Mouse (Mus musculus) forebrain, embryonic 13.5 days (tissue): ENCODE data around the gene Scnn1a. TPM values are rescaled to one million over a fixed set of nuclear protein-coding genes. Genes with fewer than 3 reads are reported as not detected.
A peak's percentile ranks its signal among the peaks of the same experiment; 100 is the strongest.
"Not testable (repeated sequence)": the region's sequence is repeated elsewhere in the genome, so short reads cannot be mapped to it uniquely, and the experiment has no call there.

Experiments used
- ATAC-seq: fragments of 200-750 bp; cut with Nextera tagmentation; 2 replicates; pipeline ENCODE4 v1.8.0; 2017
- H3K27ac ChIP-seq: fragments of 300-500 bp; sonication (generic); 2 replicates; pipeline ENCODE4 v1.5.1; 2015; ENCODE audit warnings: inconsistent platforms, mild to moderate bottlenecking, moderate library complexity
- H3K27me3 ChIP-seq: fragments of 300-500 bp; sonication (generic); 2 replicates; pipeline ENCODE4 v1.6.1; 2015; ENCODE audit warnings: mild to moderate bottlenecking, inconsistent platforms
- H3K36me3 ChIP-seq: fragments of 300-500 bp; sonication (generic); 2 replicates; pipeline ENCODE4 v1.6.1; 2015; ENCODE audit warnings: mild to moderate bottlenecking, inconsistent platforms; ENCODE audit not compliant: poor library complexity, severe bottlenecking
- H3K4me1 ChIP-seq: fragments of 300-500 bp; sonication (generic); 2 replicates; pipeline ENCODE4 v1.6.1; 2015; ENCODE audit warnings: inconsistent platforms
- H3K4me2 ChIP-seq: fragments of 300-500 bp; sonication (generic); 2 replicates; pipeline ENCODE4 v1.6.1; 2015; ENCODE audit warnings: inconsistent platforms, mild to moderate bottlenecking, moderate library complexity
- H3K4me3 ChIP-seq: fragments of 300-500 bp; sonication (generic); 2 replicates; pipeline ENCODE4 v1.5.1; 2015; ENCODE audit warnings: mild to moderate bottlenecking, inconsistent platforms
- H3K9ac ChIP-seq: fragments of 300-500 bp; sonication (generic); 2 replicates; pipeline ENCODE4 v1.6.1; 2015; ENCODE audit warnings: mild to moderate bottlenecking, inconsistent platforms
- H3K9me3 ChIP-seq: fragments of 300-500 bp; sonication (generic); replicated peaks from 2 replicates; pipeline ENCODE4 v1.6.1; 2016; ENCODE audit warnings: inconsistent platforms
- WGBS: fragments of 180-500 bp; shearing (Covaris S2); methylation state at CpG from one replicate; pipeline ENCODE4 v1.1.7; 2015; 5-methylcytosine and 5-hydroxymethylcytosine counted together
- polyA plus RNA-seq: library from polyadenylated mRNA; unstranded; fragments of >200 nt; fragmentation: Nextera tagmentation; extraction: Ambion mirVana; gene quantifications from 2 replicates; pipeline ENCODE4 v1.2.1, GENCODE M21; 2015

The Scnn1a gene
- polyA plus RNA-seq = 0.13 and 0.26 TPM in 2 replicates

- Histone ChIP-seq H3K27ac (no peak within 1 kb of the TSS), H3K9me3 (no peaks in the 10 kb centered on the region), H3K27me3 (peaks cover 41% of the 10 kb centered on the region), H3K4me3 (no peak within 1 kb of the TSS), H3K4me1 (peaks cover 6% of the 10 kb centered on the region; the same call in 1 of the 2 replicates), H3K36me3 (no peaks in the 10 kb centered on the region), H3K9ac (no peak within 1 kb of the TSS), H3K4me2 (no peak within 1 kb of the TSS)
- ATAC-seq = no peak
- 77% methylated on average over 1 of the region's 1 CpGs for WGBS
Measured at GRCm38 (mm10) chr6:125320323-125320722, at the start of gene Scnn1a. Gene Scnn1a (plus strand): TSS chr6:125320659.

DNA sequence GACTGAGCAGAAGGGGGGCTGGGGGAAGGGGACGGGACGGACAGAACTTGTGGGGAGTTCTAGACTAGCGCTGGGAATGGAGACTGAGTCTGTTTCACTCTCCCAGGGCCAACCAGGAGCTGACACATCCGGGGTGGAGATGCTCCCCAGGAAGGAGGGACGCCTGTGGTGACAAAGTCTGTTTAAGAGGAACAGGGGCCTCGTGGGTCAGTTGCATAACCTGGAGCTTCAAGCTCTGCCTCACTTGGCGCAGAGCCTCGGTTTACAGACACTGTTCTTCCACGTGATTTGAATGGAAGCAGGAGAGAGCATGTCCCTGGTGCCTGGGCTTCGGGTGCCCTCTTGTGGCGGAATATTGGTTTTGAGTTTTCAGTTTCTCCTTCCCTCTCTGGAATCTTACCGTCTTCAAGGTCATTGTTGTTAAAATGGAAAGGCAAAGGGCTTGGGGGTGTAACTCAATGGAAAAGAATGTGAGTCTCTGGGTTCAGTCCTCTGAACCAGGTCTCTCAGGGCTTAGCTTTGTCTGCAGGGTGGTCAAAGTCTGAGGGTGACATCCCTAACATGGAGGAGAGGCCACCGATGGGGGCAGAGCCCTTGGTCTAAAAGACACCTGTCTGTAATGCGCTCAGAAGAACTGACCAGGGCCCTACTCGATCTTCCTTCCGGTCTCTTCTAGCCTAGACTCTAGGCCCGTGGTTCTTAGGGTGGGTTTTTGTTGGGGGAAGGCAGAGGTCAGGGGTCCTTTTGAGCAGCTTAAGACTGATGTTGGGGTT is 48.8 kb upstream of the Scnn1a start:
- Histone ChIP-seq H3K9ac (peak overlapping the region; percentile 50; the same call in 1 of the 2 replicates), H3K27me3 (0 out of 2 replicates have a peak, but pooled peaks cover 3% of the 10 kb centered on the region), H3K4me3 (peak overlapping the region; percentile 7; the same call in 1 of the 2 replicates), H3K27ac (no peak overlapping the region), H3K36me3 (no peaks in the 10 kb centered on the region), H3K4me2 (peak overlapping the region; percentile 50), H3K4me1 (peaks cover 3% of the 10 kb centered on the region; the same call in 1 of the 2 replicates), H3K9me3 (no peaks in the 10 kb centered on the region)
- 18% methylated on average over 17 of the region's 17 CpGs for WGBS
- peak; percentile 95 for ATAC-seq

- no peak overlapping the region for H3K27ac ChIP-seq
- H3K4me2 ChIP-seq = no peak overlapping the region
- ATAC-seq = no peak
- 77% methylated on average over 10 of the region's 10 CpGs for WGBS
- no peak overlapping the region for H3K9ac ChIP-seq
- H3K9me3 ChIP-seq = no peaks in the 10 kb centered on the region
- 0 out of 2 replicates have a peak, but pooled peaks cover 3% of the 10 kb centered on the region for H3K27me3 ChIP-seq
- H3K4me1 ChIP-seq = peaks cover 3% of the 10 kb centered on the region; the same call in 1 of the 2 replicates
- no peaks in the 10 kb centered on the region for H3K36me3 ChIP-seq
- H3K4me3 ChIP-seq = no peak overlapping the region
Measured at GRCm38 (mm10) chr6:125272228-125272785, 48.2 kb upstream of the Scnn1a start.

DNA sequence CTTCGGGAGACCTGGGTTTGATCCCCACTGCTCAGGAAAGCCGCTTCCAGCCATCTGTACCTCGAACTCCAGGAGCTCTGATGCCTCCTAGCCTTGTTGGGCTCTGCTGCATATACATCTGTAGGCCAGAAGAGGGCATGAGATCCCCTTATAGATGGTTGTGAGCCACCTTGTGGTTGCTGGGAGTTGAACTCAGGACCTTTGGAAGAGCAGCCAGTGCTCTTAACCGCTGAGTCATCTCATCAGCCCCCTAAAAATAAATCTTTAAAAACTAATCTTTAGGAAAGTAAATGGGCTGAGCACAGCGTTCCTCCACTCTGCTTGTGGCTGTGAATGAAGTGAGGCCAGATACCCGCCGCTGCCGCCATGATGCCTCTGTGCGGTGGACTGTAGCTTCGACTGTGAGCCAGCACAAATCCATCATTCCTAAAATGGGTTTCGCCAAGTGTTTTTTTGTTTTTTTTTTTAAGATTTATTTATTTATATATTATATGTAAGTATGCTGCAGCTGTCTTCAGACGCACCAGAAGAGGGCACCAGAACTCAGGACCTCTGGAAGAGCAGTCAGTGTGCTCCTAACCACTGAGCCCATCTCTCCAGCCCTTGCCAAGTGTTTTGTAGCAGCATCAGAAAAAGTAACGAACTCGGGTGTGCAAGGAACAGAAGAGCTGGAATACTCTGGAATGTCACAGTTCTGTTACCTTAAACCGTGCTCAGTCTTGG is 45.5 kb upstream of the Scnn1a start:
- no peak overlapping the region for H3K4me3 ChIP-seq
- WGBS = 59% methylated on average over 15 of the region's 15 CpGs
- no peak overlapping the region for H3K27ac ChIP-seq
- H3K27me3 ChIP-seq = 0 out of 2 replicates have a peak, but pooled peaks cover 3% of the 10 kb centered on the region
- no peak overlapping the region for H3K4me2 ChIP-seq
- H3K4me1 ChIP-seq = peaks cover 3% of the 10 kb centered on the region; the same call in 1 of the 2 replicates
- no peak overlapping the region for H3K9ac ChIP-seq
- no peaks in the 10 kb centered on the region for H3K9me3 ChIP-seq
- ATAC-seq = no peak
- no peaks in the 10 kb centered on the region for H3K36me3 ChIP-seq

- ATAC-seq = no peak
- Histone ChIP-seq H3K27ac (no peak overlapping the region), H3K4me2 (no peak overlapping the region), H3K36me3 (no peaks in the 10 kb centered on the region), H3K4me1 (no peaks in the 10 kb centered on the region), H3K4me3 (no peak overlapping the region), H3K27me3 (no peaks in the 10 kb centered on the region), H3K9me3 (no peaks in the 10 kb centered on the region), H3K9ac (no peak overlapping the region)
- 67% methylated on average over 8 of the region's 8 CpGs for WGBS
Measured at GRCm38 (mm10) chr6:125279729-125280128, 40.7 kb upstream of the Scnn1a start.

DNA sequence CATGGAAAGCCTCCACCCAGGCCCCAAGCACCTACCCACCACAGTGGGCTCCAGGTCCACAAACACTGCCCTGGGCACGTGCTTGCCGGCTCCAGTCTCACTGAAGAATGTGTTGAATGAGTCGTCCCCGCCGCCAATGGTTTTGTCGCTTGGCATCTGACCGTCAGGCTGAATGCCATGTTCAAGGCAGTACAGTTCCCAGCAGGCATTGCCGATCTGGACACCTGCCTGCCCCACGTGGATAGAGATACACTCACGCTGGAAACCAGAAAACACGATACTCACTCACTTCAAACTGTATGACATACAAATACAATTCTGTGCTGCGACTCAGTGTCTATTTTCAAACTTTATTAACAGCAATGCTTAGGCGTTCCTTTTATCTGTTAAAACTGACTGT is 37.7 kb upstream of the Scnn1a start:
- not testable (repeated sequence) for ATAC-seq, H3K4me2 ChIP-seq, H3K4me1 ChIP-seq, H3K4me3 ChIP-seq, H3K9me3 ChIP-seq, H3K9ac ChIP-seq, H3K27me3 ChIP-seq, H3K27ac ChIP-seq, H3K36me3 ChIP-seq
- WGBS = 90% methylated on average over 13 of the region's 13 CpGs

DNA sequence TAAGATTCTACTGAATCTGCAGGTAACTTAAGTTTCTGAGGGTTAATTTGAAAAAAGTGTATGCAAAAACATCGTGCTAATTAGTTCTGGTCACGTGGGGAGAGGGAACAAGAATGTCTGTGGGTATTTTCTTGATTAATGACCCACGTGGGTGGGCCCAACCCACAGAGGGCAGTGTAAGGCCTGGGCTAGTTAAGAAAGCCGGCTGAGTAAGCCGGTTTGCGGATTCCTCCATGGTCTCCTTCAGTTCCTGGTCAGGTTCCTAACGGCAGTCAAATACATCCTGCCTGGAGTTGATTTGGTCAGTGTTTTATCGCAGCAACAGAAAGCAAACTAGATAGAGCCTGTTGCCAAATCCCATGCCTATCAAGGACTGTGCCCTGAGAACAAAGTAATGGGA is 36.2 kb upstream of the Scnn1a start:
- no peak for ATAC-seq
- H3K27me3 ChIP-seq = no peaks in the 10 kb centered on the region
- 55% methylated on average over 8 of the region's 8 CpGs for WGBS
- H3K4me1 ChIP-seq = no peaks in the 10 kb centered on the region
- no peak overlapping the region for H3K4me2 ChIP-seq
- H3K9ac ChIP-seq = no peak overlapping the region
- no peak overlapping the region for H3K27ac ChIP-seq
- no peaks in the 10 kb centered on the region; the same call in 1 of the 2 replicates for H3K9me3 ChIP-seq
- no peak overlapping the region for H3K4me3 ChIP-seq
- no peaks in the 10 kb centered on the region for H3K36me3 ChIP-seq

DNA sequence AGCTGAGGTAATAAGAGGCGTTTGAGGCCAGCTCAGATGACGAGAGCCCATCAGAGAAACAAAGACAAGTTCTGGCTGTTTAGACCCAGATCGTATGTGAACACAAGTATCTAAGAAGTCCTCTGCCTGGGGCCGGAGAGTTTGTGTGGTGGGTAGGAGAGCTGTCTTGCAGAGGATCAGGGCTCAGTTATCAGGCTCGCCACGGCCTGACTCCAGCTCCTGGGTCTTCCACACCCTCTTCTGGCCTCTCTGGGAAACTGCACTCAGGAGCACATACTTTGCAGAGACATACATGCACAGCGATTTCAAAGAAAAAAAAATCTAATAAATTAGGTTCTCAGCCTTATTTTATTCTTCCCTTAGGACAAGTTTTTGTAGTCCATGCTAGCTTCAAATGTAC is 35.7 kb upstream of the Scnn1a start:
- Histone ChIP-seq H3K27ac (no peak overlapping the region), H3K4me3 (no peak overlapping the region), H3K27me3 (no peaks in the 10 kb centered on the region), H3K9me3 (no peaks in the 10 kb centered on the region; the same call in 1 of the 2 replicates), H3K36me3 (no peaks in the 10 kb centered on the region), H3K4me1 (no peaks in the 10 kb centered on the region), H3K9ac (no peak overlapping the region), H3K4me2 (no peak overlapping the region)
- WGBS = 86% methylated on average over 7 of the region's 7 CpGs
- no peak for ATAC-seq

- Histone ChIP-seq H3K4me3 (no peak within 1 kb of the TSS), H3K27me3 (no peaks in the 10 kb centered on the region), H3K9ac (no peak within 1 kb of the TSS), H3K4me1 (no peaks in the 10 kb centered on the region), H3K9me3 (no peaks in the 10 kb centered on the region; the same call in 1 of the 2 replicates), H3K36me3 (no peaks in the 10 kb centered on the region), H3K4me2 (no peak within 1 kb of the TSS), H3K27ac (no peak within 1 kb of the TSS)
- 92% methylated on average over 22 of the region's 22 CpGs for WGBS
- ATAC-seq = no peak
Measured at GRCm38 (mm10) chr6:125285890-125286289, 34.6 kb upstream of the Scnn1a start, which contains the start of gene Tuba3a. Gene Tuba3a (minus strand): TSS chr6:125286042.

GRCm38 (mm10) chr6:125286944-125287343 is 33.5 kb upstream of the Scnn1a start:
- H3K27ac ChIP-seq = no peak overlapping the region
- 89% methylated on average over 4 of the region's 4 CpGs for WGBS
- no peaks in the 10 kb centered on the region; the same call in 1 of the 2 replicates for H3K9me3 ChIP-seq
- H3K9ac ChIP-seq = no peak overlapping the region
- ATAC-seq = no peak
- no peaks in the 10 kb centered on the region for H3K36me3 ChIP-seq
- H3K4me2 ChIP-seq = no peak overlapping the region
- H3K4me1 ChIP-seq = no peaks in the 10 kb centered on the region
- no peaks in the 10 kb centered on the region for H3K27me3 ChIP-seq
- H3K4me3 ChIP-seq = no peak overlapping the region

GRCm38 (mm10) chr6:125288730-125289129 is 31.7 kb upstream of the Scnn1a start:
- no peak overlapping the region for H3K4me2 ChIP-seq
- no peak overlapping the region for H3K27ac ChIP-seq
- no peaks in the 10 kb centered on the region; the same call in 1 of the 2 replicates for H3K9me3 ChIP-seq
- no peak for ATAC-seq
- H3K36me3 ChIP-seq = no peaks in the 10 kb centered on the region
- 80% methylated on average over 5 of the region's 5 CpGs for WGBS
- H3K4me1 ChIP-seq = no peaks in the 10 kb centered on the region
- no peak overlapping the region for H3K9ac ChIP-seq
- no peaks in the 10 kb centered on the region for H3K27me3 ChIP-seq
- H3K4me3 ChIP-seq = no peak overlapping the region

DNA sequence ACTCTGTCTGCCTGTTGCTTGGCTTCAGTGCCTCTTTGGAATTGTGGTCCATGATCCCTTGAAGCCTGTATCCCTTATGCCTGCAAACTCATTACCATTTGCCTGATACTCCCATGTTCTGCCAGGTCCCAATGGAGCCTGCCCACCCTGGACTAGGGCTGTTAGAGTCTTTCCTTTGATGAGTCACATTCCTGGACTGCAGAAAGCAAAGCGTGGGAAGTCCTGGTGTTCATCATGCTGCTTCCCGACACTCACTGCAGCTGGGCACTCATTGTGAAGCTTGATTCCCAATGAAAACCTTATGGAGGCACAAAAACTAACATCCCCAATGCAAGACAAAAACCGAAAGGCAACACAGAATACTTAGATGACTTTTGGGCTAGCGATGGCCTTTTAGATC is 29.1 kb upstream of the Scnn1a start:
- no peak overlapping the region for H3K27ac ChIP-seq

More for the DNA sequence above, 29.1 kb upstream of the Scnn1a start:
- no peak for ATAC-seq
- no peaks in the 10 kb centered on the region for H3K4me1 ChIP-seq
- H3K4me3 ChIP-seq = no peak overlapping the region
- no peaks in the 10 kb centered on the region for H3K36me3 ChIP-seq
- no peaks in the 10 kb centered on the region for H3K9me3 ChIP-seq
- no peaks in the 10 kb centered on the region for H3K27me3 ChIP-seq
- no peak overlapping the region for H3K4me2 ChIP-seq
- no peak overlapping the region for H3K9ac ChIP-seq
- WGBS = 84% methylated on average over 4 of the region's 4 CpGs
